Mouse (Mus musculus) lung, postnatal 0 days (tissue): Measurements from ENCODE around the gene Gna11. TPM values are rescaled to one million over a fixed set of nuclear protein-coding genes. Genes with fewer than 3 reads are reported as not detected.

ENCODE experiments used
- ATAC-seq: fragments of 200-750 bp; cut with Nextera tagmentation; 2 replicates; pipeline ENCODE4 v1.8.0; 2017; ENCODE audit warnings: moderate library complexity
- DNase-seq: peaks from one replicate; pipeline ENCODE4 v3.0.0-alpha.2; 2016; ENCODE audit warnings: low spot score
- H3K27ac ChIP-seq: fragments of 300-500 bp; sonication (generic); 2 replicates; pipeline ENCODE4 v1.5.1; 2014; ENCODE audit warnings: antibody characterized with exemption, mild to moderate bottlenecking, low read length, mixed read lengths
- H3K27me3 ChIP-seq: fragments of 300-500 bp; sonication (generic); replicated peaks from 2 replicates; pipeline ENCODE4 v1.6.1; 2014; ENCODE audit warnings: low read length, mixed read lengths; ENCODE audit not compliant: insufficient read depth
- H3K36me3 ChIP-seq: fragments of 300-500 bp; sonication (generic); 2 replicates; pipeline ENCODE4 v1.6.1; 2014; ENCODE audit warnings: low read length, mixed read lengths; ENCODE audit not compliant: insufficient read depth
- H3K4me1 ChIP-seq: fragments of 300-500 bp; sonication (generic); 2 replicates; pipeline ENCODE4 v1.6.1; 2014; ENCODE audit warnings: antibody characterized with exemption, low read depth, low read length, mixed read lengths; ENCODE audit not compliant: insufficient read depth
- H3K4me2 ChIP-seq: fragments of 300-500 bp; sonication (generic); replicated peaks from 2 replicates; pipeline ENCODE4 v1.6.1; 2014; ENCODE audit warnings: low read depth, mild to moderate bottlenecking, low read length, moderate library complexity, mixed read lengths
- H3K4me3 ChIP-seq: fragments of 300-500 bp; sonication (generic); 2 replicates; pipeline ENCODE4 v1.5.1; 2014; ENCODE audit warnings: low read depth, low read length
- H3K9ac ChIP-seq: fragments of 300-500 bp; sonication (generic); replicated peaks from 2 replicates; pipeline ENCODE4 v1.6.1; 2014; ENCODE audit warnings: low read depth, mild to moderate bottlenecking
- H3K9me3 ChIP-seq: fragments of 300-500 bp; sonication (generic); 2 replicates; pipeline ENCODE4 v1.6.1; 2016; ENCODE audit warnings: low read length, mixed read lengths
- CTCF ChIP-seq: IDR thresholded peaks from 2 replicates; pipeline ENCODE4 v1.5.1; 2016; ENCODE audit warnings: antibody characterized with exemption, mild to moderate bottlenecking
- EP300 ChIP-seq: IDR thresholded peaks from 2 replicates; pipeline ENCODE4 v1.6.1; 2016; ENCODE audit warnings: antibody characterized with exemption, mild to moderate bottlenecking, control low read depth
- WGBS: fragments of 180-500 bp; shearing (Covaris S2); extraction: QIAGEN DNeasy Blood & Tissue Kit; methylation state at CpG from one replicate; pipeline ENCODE4 v1.1.7; 2014; 5-methylcytosine and 5-hydroxymethylcytosine counted together
- polyA plus RNA-seq: library from polyadenylated mRNA; unstranded; fragments of >200 nt; fragmentation: Nextera tagmentation; extraction: Ambion mirVana; gene quantifications from 2 replicates; pipeline ENCODE4 v1.2.1, GENCODE M21; 2015

The Gna11 gene
- polyA plus RNA-seq, 1 experiment from 2014 or later, result 62.5 TPM

DNA sequence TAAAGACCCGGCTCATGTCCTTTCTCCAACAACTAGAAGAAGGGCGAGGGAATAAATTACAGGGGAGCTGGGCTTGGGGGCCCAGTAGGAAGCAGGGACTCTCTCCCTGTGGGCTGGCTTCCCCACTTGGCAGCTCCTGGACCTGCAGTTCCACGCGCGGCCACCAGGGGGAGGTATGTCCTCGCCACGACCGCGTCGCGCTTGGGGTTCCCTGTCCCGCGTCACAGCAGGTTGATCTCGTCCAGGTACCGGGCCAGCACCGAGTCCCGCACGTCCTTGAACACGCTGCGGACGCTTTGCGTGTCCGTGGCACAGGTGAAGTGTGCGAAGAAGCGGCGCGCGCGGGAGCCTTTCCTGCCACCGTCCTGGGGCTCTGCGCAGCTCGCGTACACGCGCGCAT lies 42.3 kb downstream of the Gna11 start:
- ATAC-seq, result peak; percentile 62
- Histone ChIP-seq H3K27me3 (no peaks in the 10 kb centered on the region; the same call in 1 of the 2 replicates), H3K9me3 (no peaks in the 10 kb centered on the region), H3K36me3 (no peaks in the 10 kb centered on the region), H3K4me3 (peak overlapping the region; percentile 14; the same call in 1 of the 2 replicates), H3K9ac (no peak overlapping the region), H3K4me1 (0 out of 2 replicates have a peak, but pooled peaks cover 3% of the 10 kb centered on the region), H3K4me2 (peak overlapping the region; percentile 60), H3K27ac (no peak overlapping the region)
- WGBS, result 11% methylated on average over 33 of the region's 36 CpGs
- DNase-seq, result peak; percentile 74
- TF ChIP-seq CTCF (peak; percentile 100), EP300 (no peak)

GRCm38 (mm10) chr10:81501863-81502262 lies 43.1 kb downstream of the Gna11 start:
- no peaks in the 10 kb centered on the region; the same call in 1 of the 2 replicates for H3K27me3 ChIP-seq
- no peak overlapping the region for H3K27ac ChIP-seq
- TF ChIP-seq EP300, result no peak
- TF ChIP-seq CTCF, result no peak
- no peaks in the 10 kb centered on the region for H3K36me3 ChIP-seq
- WGBS, result 82% methylated on average over 5 of the region's 5 CpGs
- no peak overlapping the region for H3K9ac ChIP-seq
- H3K4me1 ChIP-seq, result peaks cover 7% of the 10 kb centered on the region; the same call in 1 of the 2 replicates
- no peak overlapping the region for H3K4me2 ChIP-seq
- DNase-seq, result no peak
- no peak overlapping the region for H3K4me3 ChIP-seq
- H3K9me3 ChIP-seq, result no peaks in the 10 kb centered on the region
- no peak for ATAC-seq

DNA sequence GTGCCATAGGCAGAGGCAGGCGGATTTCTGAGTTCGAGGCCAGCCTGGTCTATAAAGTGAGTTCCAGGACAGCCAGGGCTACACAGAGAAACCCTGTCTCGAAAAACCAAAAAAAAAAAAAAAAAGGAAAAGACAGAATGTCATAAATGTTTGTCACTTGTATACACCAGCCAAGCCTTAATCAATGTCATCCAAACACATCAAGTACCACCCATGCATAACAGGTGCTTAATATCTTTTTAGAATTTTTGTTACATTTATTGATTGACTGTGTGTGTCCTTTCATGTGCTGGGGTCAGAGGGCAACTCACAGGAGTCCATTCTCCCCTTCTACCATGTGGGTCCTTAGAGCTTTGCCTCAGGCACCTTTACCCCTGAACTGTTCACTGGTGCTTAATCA lies 45.0 kb downstream of the Gna11 start, which contains the start of gene S1pr4:
Gene S1pr4 (minus strand): TSS at position 101 of the 400 bp plus-strand sequence.
- no peak for ATAC-seq
- H3K36me3 ChIP-seq, result no peaks in the 10 kb centered on the region
- no peak within 1 kb of the TSS for H3K9ac ChIP-seq
- H3K27me3 ChIP-seq, result no peaks in the 10 kb centered on the region; the same call in 1 of the 2 replicates
- peak within 1 kb of the TSS; percentile 86 for H3K4me2 ChIP-seq
- TF ChIP-seq EP300 (no peak), CTCF (no peak)
- WGBS, result 86% methylated on average over 2 of the region's 3 CpGs
- peak within 1 kb of the TSS; percentile 57; the same call in 1 of the 2 replicates for H3K27ac ChIP-seq
- H3K4me1 ChIP-seq, result peaks cover 13% of the 10 kb centered on the region; the same call in 1 of the 2 replicates
- DNase-seq, result no peak
- peak within 1 kb of the TSS; percentile 16 for H3K4me3 ChIP-seq
- no peaks in the 10 kb centered on the region for H3K9me3 ChIP-seq

DNA sequence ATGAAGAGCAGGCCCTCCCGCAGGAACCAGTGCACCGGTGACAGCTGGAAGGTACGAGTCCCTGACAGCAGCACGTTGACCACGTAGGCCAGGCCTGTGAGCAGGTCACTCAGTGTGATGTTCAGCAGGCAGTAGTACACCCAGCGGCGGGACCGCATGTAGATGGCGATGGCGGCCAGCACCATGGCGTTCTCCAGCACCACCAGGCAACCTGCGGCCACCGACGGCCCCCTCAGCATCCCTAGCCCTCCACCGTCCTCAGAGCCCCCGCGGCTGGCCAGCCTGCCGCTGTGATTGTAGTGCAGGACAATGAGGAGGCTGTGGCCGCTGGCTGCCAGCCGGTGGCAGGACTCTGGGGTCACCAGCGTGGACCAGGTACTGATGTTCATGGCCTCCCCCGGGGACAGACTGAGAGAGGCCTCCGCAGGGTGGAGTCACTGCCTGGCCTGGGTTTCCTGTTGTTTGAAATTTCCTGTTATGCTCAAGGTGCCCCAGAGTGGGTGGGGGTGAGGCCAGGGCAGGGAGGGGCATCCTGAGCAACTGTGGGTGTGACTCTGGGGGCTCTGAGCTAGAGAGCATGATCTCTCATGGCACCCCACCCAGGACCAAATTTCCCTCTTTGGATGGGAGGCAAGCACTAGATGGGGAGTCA lies 45.6 kb downstream of the Gna11 start:
- no peak for ATAC-seq
- H3K4me1 ChIP-seq, result peaks cover 16% of the 10 kb centered on the region; the same call in 1 of the 2 replicates
- H3K27ac ChIP-seq, result peak overlapping the region; percentile 57; the same call in 1 of the 2 replicates
- peak overlapping the region; percentile 16 for H3K4me3 ChIP-seq
- 63% methylated on average over 21 of the region's 23 CpGs for WGBS
- no peak for TF ChIP-seq EP300
- no peak for TF ChIP-seq CTCF
- H3K9ac ChIP-seq, result no peak overlapping the region
- no peaks in the 10 kb centered on the region for H3K9me3 ChIP-seq
- no peaks in the 10 kb centered on the region; the same call in 1 of the 2 replicates for H3K27me3 ChIP-seq
- peak overlapping the region; percentile 86 for H3K4me2 ChIP-seq
- DNase-seq, result peak; percentile 52
- no peaks in the 10 kb centered on the region for H3K36me3 ChIP-seq

- H3K27me3 ChIP-seq, result no peaks in the 10 kb centered on the region; the same call in 1 of the 2 replicates
- peaks cover 16% of the 10 kb centered on the region; the same call in 1 of the 2 replicates for H3K4me1 ChIP-seq
- no peaks in the 10 kb centered on the region for H3K36me3 ChIP-seq
- DNase-seq, result no peak
- WGBS, result 72% methylated on average over 38 of the region's 38 CpGs
- H3K27ac ChIP-seq, result peak overlapping the region; percentile 57; the same call in 1 of the 2 replicates
- peak overlapping the region; percentile 16 for H3K4me3 ChIP-seq
- no peak for ATAC-seq
- no peak overlapping the region for H3K9ac ChIP-seq
- no peaks in the 10 kb centered on the region for H3K9me3 ChIP-seq
- TF ChIP-seq CTCF, result peak; percentile 41
- no peak for TF ChIP-seq EP300
- peak overlapping the region; percentile 86 for H3K4me2 ChIP-seq
These were observed 46.4 kb downstream of the Gna11 start for GRCm38 (mm10) chr10:81498316-81499249.
